Mouse (Mus musculus): ENCODE measurements at regions not wholly inside any gene's neighbourhood (a gene's known extent, or its start where the extent isn't known, plus 50 kb on each side); places are given as distances from the start of the nearest gene placed in this dataset.

GRCm38 (mm10) chr6:117788580-117789540 lies 52.1 kb upstream of the Zfp637 start:
- DNase-seq (ENCODE audit: low read depth, low spot score) = no peak

- no peak for DNase-seq (ENCODE audit: low read depth, low spot score)
These were observed 50.4 kb upstream of the Zfp637 start for GRCm38 (mm10) chr6:117790581-117790980.

Measured in A20 (cell line).